Mouse (Mus musculus): ENCODE data around the gene Adap1.

Adap1 gene

GRCm38 (mm10) chr5:139323260-139323924 is 2.0 kb downstream of the Adap1 start:
- DNase-seq (ENCODE audit: low spot score in 2 of 2) = no peak

- no peak for DNase-seq (ENCODE audit: low spot score in 2 of 2)
Measured at GRCm38 (mm10) chr5:139321331-139321730, 4.1 kb downstream of the Adap1 start.

DNA sequence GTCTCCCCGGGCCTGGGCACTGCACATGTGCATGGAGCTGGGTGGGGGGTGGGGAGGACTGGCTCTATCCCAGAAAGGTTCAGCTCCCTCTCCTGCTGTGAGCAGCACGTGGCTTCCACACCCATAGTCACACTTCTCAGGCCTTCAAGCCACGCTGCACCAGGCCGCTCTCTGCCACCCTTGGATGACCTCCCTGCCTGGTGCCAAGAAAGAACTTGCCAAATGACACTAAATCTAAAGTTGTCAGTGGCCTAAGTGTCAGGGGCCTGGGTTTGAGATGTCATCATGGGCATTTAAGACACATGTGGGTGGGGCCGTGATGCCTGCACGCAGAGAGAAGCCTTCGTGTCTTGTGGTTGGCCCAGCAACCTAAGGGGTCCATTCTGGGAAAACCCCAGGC is 5.0 kb downstream of the Adap1 start:
- no peak for DNase-seq (ENCODE audit: low spot score in 2 of 2)

GRCm38 (mm10) chr5:139317751-139318504 is 7.5 kb downstream of the Adap1 start:
- DNase-seq (ENCODE audit: low spot score in 2 of 2) = peak in 1 of 2 experiments; percentile 43

DNA sequence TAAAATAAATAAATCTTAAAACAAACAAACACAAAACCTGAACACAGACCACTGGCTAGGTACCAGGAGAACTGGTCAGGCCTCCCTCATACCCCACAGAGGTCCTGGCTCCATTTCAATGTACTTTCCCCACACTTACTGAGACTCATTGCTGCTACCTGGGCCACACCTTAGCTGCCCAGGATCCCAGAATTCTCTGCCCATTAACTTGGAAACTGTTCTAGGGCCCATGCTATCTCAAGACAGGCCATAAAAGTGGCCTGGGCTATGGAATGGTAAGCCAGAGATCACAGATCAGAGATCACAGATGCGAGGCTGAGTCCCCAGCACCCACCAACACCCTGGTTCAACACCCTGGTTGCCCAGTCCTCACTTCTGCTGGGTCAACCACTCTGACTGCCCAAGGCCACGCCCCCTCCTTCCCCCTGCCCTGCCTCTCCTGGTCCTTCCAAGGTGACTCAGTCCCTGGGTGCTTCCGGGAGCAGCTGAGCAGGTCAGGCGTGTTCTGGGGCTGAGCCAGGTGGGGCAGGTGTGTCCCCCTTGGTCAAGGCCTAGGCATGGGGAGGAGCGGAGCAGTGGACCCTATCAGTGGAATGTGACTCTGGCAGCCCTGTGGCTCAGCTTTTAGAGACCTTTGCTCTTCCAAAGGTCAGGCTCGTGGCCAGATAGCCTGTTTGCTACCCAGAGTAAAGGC is 8.3 kb downstream of the Adap1 start:
- no peak for DNase-seq (ENCODE audit: low spot score in 2 of 2)

DNA sequence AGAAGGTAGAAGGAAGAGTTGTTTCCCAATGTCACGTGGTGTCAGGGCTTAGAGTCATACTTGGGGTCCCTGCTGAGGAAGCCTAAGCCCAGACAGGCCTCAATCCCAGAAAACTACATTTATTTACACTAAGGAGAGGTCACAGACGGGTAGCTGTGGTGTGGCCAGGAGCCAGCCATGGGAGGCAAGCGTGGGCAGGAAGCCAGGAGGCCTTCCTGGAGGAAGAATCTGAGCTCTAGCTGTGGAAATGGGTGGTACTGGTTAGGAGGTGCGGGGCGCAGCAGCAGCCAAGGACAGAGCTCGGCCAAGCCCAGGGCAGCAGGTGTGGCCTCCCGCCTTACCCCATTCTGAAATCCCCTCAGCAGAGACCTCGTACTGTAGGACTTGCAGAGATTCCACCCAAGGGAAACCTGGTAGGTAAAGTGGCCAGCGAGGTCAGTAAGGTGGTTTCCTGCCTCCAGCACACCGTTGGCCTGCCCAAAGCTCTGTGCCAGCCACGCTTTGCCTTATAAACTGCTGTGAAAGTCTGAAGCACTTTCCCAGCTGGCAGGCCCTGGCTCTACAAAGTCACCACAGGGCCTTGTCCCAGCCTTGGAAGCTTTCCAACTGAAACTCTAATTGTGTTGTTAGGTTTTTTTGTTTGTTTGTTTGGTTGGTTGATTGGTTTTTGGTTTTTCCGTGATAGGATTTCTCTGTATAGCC is 10.3 kb downstream of the Adap1 start:
- DNase-seq (ENCODE audit: low spot score in 2 of 2) = no peak

GRCm38 (mm10) chr5:139313536-139313935 is 11.9 kb downstream of the Adap1 start:
- DNase-seq (ENCODE audit: low spot score in 2 of 2) = no peak

DNA sequence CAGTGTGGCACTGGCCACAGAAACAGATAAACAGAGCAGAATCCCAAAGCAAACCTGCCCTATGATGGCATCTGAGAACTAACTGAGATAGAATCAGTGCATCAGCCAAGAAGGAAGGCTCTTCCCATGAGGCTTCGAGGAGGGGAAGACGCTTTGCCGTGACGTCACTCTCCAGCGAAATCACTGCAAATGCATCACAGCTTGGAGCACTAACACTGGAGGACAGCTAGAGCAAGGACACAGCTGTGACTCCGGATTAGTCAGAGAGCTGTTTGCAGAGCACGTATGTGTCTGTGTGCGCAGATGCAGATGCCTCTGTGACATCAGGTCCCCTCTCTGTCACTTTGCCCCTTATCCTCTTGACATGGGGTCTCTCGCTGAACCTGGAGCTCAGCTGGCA is 13.6 kb downstream of the Adap1 start:
- DNase-seq (ENCODE audit: low spot score in 2 of 2) = no peak

GRCm38 (mm10) chr5:139310477-139310876 is 14.9 kb downstream of the Adap1 start:
- DNase-seq (ENCODE audit: low spot score in 2 of 2) = no peak

DNA sequence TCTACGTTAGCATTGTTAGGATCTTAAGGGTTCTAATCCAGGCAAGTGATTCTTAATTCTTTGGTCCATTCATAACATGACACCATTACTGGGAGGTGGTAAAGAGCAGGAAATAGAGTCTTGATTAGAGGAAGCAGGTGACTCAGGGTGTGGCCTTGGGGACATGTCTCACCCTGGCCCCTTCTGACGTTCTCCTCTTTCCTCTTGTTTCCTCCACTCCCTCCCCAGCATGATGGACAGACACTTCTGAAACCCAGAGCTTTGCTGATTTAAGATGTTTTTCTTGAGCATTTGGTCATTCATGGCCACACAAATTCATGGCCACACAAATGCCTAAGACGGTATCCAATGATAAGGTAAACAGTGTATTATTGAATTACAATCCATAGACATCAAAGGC is 15.5 kb downstream of the Adap1 start:
- no peak for DNase-seq (ENCODE audit: low spot score in 2 of 2)

GRCm38 (mm10) chr5:139303646-139304061 is 21.8 kb downstream of the Adap1 start:
- no peak for DNase-seq (ENCODE audit: low spot score in 2 of 2)

DNA sequence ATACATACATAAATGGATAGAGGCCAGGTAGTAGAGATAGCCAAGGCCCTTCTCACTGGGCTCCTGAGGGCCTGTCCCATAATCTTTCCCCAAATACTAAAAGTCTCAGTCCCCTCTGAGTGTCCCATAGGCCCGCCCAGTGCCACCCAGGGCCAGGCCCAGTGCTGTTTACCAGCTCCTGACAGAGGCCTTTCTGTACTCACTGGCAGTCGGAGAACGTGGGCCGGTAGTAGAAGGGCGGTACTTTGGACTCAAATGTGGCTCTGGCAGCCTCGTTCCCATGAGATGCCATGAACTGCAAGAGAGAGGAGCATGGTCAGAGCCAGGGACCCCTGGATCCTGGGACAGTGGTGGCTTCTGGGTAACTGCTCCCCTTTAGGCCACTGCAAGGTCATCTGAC is 23.3 kb downstream of the Adap1 start:
- DNase-seq (ENCODE audit: low spot score in 2 of 2) = no peak

DNA sequence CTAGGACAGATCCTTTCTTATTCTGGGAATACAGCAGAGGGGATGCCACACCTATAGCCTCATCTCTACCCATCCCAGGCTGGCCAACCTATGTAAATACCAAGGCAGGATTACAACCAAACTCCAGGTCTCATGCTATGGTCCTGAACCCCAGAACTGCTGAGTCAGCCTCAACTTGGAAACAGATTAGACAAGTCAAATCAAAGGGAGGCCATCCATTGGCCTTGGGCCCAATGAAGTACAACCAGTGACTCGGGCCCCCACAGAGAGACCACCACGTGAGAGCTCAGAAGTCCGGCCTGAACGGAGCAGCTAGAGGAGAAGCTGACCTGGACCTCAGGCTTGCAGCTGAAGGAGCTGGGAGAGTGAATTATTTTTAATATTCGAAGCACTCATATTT is 27.7 kb downstream of the Adap1 start:
- DNase-seq (ENCODE audit: low spot score in 2 of 2) = no peak

DNA sequence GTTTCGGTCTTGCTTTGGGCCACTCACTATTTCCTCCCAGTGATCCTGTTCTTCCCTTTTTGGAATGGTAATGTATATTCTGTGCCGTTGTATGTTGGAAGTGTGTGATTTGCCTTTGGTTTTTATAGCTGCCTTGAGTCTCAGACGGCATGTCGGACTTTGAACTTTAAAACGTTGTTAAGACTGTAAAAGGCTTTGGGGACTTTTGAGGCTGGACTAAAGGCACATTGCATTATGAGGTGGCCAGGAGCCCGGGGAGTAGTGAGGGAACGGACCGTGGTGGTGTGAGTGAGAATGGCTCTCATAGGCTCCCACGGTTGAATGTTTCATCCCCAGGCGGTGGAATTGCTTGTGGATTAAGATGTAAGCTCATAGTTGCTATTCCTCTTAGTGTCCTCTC is 28.3 kb downstream of the Adap1 start:
- no peak for DNase-seq (ENCODE audit: low spot score in 2 of 2)

DNA sequence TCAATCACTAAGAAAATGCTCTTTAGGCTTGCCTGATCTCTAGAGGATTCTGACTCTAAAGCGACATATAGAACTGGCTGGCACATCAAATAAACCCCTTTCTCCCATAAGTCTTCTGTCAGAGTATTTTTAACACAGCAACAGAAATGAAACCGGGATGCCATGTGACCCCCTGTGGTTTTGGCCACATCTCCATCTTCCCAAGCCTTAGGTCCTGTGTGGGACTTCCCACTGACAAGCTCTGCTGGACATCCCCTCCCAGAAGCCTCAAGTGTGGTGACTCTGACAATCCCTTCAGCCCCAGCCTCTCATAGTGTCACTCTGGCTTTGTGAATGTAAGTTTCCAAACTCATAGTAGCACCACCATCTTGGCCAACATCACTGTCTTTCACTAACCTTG is 31.3 kb downstream of the Adap1 start:
- DNase-seq (ENCODE audit: low spot score in 2 of 2) = no peak

- DNase-seq (ENCODE audit: low spot score in 2 of 2) = no peak
Measured at GRCm38 (mm10) chr5:139291811-139292560, 33.4 kb downstream of the Adap1 start.

- no peak for DNase-seq (ENCODE audit: low spot score in 2 of 2)
Measured at GRCm38 (mm10) chr5:139290467-139291259, 34.8 kb downstream of the Adap1 start.

DNA sequence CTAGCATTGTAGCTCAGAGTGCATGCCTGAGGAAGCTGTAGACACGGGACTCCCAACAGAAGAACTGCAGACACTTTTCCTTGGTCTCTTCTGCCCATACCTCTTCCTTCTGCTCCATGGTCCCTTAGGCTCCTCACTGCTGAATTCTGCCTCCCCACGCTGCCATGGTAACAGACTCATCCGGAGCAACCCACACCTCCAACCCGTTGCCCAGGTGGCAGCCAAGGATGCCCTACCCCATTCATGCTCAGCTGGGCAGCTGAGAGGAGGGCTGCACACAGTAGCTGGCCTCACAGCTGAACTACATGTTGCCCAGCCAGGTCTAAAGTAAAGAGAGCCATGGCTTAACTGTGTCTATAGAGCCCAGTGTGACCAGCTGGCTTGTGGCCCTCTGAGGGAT is 36.8 kb downstream of the Adap1 start:
- DNase-seq (ENCODE audit: low spot score in 2 of 2) = no peak

DNA sequence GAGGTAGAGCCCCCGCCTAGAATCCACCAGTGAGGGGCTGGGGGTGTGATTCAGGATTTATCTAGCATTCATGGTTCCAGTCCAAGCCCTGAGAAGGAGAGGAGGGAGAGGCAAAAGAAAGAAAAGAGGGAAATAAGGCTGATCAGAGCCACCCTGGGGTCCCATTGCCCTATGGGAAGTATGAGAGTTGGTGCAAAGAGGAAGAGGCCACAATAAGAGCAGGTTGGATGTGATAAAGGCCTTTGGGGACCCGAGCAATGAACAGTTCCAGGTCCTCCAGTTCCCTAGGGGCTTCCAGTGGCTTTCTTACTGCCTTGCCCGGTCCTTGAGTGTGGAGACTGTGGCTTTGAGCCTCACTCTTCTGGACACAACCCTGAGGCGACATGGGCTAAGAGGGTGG is 37.6 kb downstream of the Adap1 start:
- no peak for DNase-seq (ENCODE audit: low spot score in 2 of 2)

GRCm38 (mm10) chr5:139287099-139287498 is 38.3 kb downstream of the Adap1 start:
- no peak for DNase-seq (ENCODE audit: low spot score in 2 of 2)

All from frontal cortex, postnatal 10 days (tissue).